In the genomic region with DNA sequence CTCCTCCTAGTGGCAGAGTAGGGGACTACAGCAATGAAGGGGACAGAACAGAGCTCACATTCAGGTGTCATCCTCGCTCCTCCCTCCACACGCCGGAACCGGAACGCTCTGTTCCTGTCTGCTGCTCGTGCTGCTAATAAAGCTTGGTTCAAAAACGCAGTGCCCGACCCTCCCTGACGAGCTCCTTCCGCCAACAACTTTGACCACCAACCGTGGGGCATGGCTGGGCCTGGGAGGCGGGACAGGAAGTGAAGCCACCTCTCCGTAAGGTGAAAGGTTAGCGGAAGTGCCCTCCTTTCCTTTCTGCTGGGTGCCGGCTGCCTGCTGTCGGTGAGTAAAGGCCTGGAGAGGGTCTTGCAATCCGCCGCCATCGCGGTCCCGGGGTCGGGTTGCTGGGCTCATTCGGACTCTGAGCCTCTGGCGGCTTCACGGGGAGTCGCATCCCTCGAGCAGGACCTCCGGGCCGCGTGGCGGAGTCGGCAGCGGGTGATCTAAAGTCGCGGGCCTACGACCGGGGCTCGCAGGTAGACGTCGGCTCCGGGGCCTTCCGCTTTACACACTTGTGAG, we compare ENCODE assay signal across 8 mouse cellular contexts. TPM values are rescaled to one million over a fixed set of nuclear protein-coding genes. Genes with fewer than 3 reads are reported as not detected.
DNase-seq lines count a peak whose midpoint lies in the region; ATAC-seq lines count a peak whose summit lies in the region.

A gene (plus strand): TSS at position 172 of the 567 bp plus-strand sequence.

- H3K9ac ChIP-seq in hindbrain, embryonic 15.5 days, result peak within 1 kb of the TSS; percentile 94

- H3K36me3 ChIP-seq in hindbrain, embryonic 15.5 days, result peaks cover 17% of the 10 kb centered on the region

- DNase-seq in T-cell, adult 2 months (ENCODE audit: low spot score), result peak; percentile 99
- DNase-seq in cerebellum, postnatal 36 days, result peak; percentile 97 to 98
- DNase-seq in frontal cortex, postnatal 36 days (ENCODE audit: low spot score in 2 of 2), result peak; percentile 95 to 97
- peak; percentile 96 for DNase-seq in left cerebral cortex, adult 11 months (ENCODE audit: low spot score)
- DNase-seq in lung, postnatal 4 days, result peak; percentile 97 to 99
- DNase-seq in retina, postnatal 7 days (ENCODE audit: low read depth, low spot score), result peak; percentile 99
- DNase-seq in urinary bladder, adult 2 months (ENCODE audit: low spot score), result peak; percentile 89

- no peaks in the 10 kb centered on the region for H3K9me3 ChIP-seq in hindbrain, embryonic 15.5 days

- 0% methylated on average over 42 of the region's 42 CpGs for WGBS in hindbrain, embryonic 15.5 days

- H3K27me3 ChIP-seq in hindbrain, embryonic 15.5 days, result no peaks in the 10 kb centered on the region

- H3K4me2 ChIP-seq in hindbrain, embryonic 15.5 days, result peak within 1 kb of the TSS; percentile 93

- peaks cover 18% of the 10 kb centered on the region for H3K4me1 ChIP-seq in hindbrain, embryonic 15.5 days (replicated peaks)

- H3K4me3 ChIP-seq in hindbrain, embryonic 15.5 days, result peak within 1 kb of the TSS; percentile 86

- H3K27ac ChIP-seq in hindbrain, embryonic 15.5 days (replicated peaks), result peak within 1 kb of the TSS; percentile 92

- peak; percentile 98 for ATAC-seq in hindbrain, embryonic 15.5 days (ENCODE audit: low FRiP score, low read depth)

RNA-seq across cellular contexts. Expression of the gene that starts here (rescaled TPM):
- 228 and 230 TPM in 2 replicates for polyA plus RNA-seq in hindbrain, embryonic 15.5 days (2015; fragmentation: Nextera tagmentation; extraction: Ambion mirVana)
- polyA plus RNA-seq in urinary bladder, adult 2 months (2012; rRNA removed), result 932 and 1,046 TPM in 2 replicates

Comparison
In these comparisons a context has a peak if more than half of its experiments do, and no peak if none do; other contexts are left out.
1. Peak in every context shown above with its lines: DNase-seq, ATAC-seq, H3K4me3 ChIP-seq and H3K27ac ChIP-seq.